Comparison of ENCODE assay signal across 13 mouse cellular contexts in genomic region chr4:104956691-104957090, GRCm38 (mm10). TPM values are rescaled to one million over a fixed set of nuclear protein-coding genes. Genes with fewer than 3 reads are reported as not detected.
DNase-seq lines count a peak whose midpoint lies in the region.
"Had no signal": no experiment of that assay in that cellular context is flagged by ENCODE, and none has a peak within 500 bp of the region (broad histone marks: within the 10 kb centered on the region; RNA-seq: fewer than 3 reads in every experiment).

No protein-coding gene starts in this region.

- intact Hi-C loops in heart, postnatal 14 days (cut with DNase I) = no loop called here

- DNase-seq in kidney, postnatal 10 days = peak; percentile 17
- DNase-seq in kidney, adult 11 months = no peak
- peak; percentile 38 to 43 for DNase-seq in right cerebral cortex, postnatal 10 days (ENCODE audit: low spot score in 2 of 2)
- no peak for DNase-seq in right cerebral cortex, adult 18-20 months
- DNase-seq in fat pad, adult 2 months (ENCODE audit: extremely low read depth, low read depth, low spot score) = peak; percentile 36
- peak; percentile 86 for DNase-seq in testis, postnatal 14 days (ENCODE audit: low spot score)
- DNase-seq in heart, postnatal 14 days = no peak
- DNase-seq: adrenal gland, postnatal 36 days; gastrocnemius, postnatal 25 days; heart, postnatal 10 days; kidney, adult 2 months; kidney, postnatal 25 days; layer of hippocampus, adult 9-11 months had no signal

RNA-seq across cellular contexts. Expression of gene Fyb2, which starts 43.4 kb away (rescaled TPM):
- total RNA-seq in heart, postnatal 14 days (2021) = not detected

Comparison
In these comparisons a context has a peak if more than half of its experiments do, and no peak if none do; other contexts are left out.
1. DNase-seq: peak in kidney, postnatal 10 days (single experiment), right cerebral cortex, postnatal 10 days (2 of 2), fat pad, adult 2 months (single experiment) and testis, postnatal 14 days (single experiment); none in kidney, adult 11 months (single experiment), right cerebral cortex, adult 18-20 months (single experiment) and heart, postnatal 14 days (0 of 2).